Mouse (Mus musculus) T-helper 2 cell (primary cell): ENCODE results near the gene Atf6b.

ENCODE experiments used
- in situ Hi-C: fragments of 300-600 bp; cut with MboI, MseI; formaldehyde crosslinking; loops from one replicate; pipeline ENCODE4 v1.15.1; 2025; ENCODE audit warnings: high pct_unique_total_duplicates

Atf6b gene

GRCm38 (mm10) chr17:34646906-34647787, at the start of gene Atf6b:
TSS of gene Atf6b (plus strand) at chr17:34647146.
- in situ Hi-C loops = no loop called here

DNA sequence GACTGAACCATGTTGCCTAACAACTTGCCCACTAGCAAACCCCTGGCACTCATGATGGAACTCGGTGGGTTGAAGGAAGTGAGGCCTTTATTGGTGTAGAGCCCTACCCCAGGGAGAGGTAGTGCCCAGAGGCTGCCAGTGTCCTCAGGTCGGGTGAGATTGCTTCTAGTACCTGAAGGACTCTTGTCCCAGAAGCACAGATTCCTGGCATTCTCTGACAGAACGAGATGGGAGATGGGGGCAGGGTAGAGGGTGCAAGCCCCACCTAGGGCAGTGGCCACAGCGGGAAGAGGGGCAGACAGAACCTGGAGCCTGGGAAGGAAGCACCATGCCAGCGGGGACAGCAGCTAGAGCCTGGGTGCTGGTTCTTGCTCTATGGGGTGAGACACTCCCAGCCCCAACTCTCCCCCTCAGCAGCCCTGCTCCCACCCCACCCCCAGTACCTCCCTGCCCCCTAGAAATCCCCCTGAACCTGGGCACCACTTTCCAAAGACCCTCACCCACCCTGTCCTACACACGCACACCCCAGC, 49.3 kb upstream of the Atf6b start, which contains the start of gene Ager:
TSS of gene Ager (plus strand) at position 297 of the 530 bp plus-strand sequence.
- in situ Hi-C loops = no loop called here

DNA sequence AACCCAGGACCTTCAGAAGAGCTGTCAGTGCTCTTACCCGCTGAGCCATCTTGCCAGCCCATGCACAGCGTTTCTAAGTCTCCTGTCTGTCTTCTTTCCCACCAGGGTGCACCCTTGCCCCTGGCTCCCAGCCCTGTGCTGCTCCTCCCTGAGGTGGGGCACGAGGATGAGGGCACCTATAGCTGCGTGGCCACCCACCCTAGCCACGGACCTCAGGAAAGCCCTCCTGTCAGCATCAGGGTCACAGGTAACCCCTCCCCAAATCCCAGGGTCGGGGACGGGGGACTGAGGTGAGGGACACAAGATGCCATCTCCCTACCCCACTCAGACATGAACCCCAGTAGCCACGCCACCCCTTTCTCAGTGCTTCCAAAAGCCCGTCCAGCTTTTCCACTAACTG, 47.1 kb upstream of the Atf6b start:
- in situ Hi-C loops = no loop called here

DNA sequence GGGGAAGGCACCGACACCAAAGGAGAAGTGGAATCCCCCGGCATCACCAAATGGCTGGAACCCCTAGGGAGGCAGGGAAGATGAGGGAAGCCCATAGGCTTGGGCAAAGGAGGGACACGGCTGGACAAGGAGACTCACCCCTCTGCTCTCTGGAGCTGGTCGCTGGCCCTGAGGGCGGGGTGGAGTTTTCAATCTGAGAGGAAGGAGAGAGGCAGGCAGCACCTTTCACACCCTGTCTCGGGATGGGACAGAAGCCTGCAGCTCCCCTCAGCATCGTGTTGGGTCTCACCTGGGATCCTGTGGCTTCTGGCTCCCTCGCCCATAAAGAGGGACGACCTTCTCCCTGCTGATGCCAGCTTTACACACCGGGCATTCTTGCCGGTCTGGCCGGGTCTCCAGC, 45.1 kb upstream of the Atf6b start:
- in situ Hi-C loops = no loop called here

DNA sequence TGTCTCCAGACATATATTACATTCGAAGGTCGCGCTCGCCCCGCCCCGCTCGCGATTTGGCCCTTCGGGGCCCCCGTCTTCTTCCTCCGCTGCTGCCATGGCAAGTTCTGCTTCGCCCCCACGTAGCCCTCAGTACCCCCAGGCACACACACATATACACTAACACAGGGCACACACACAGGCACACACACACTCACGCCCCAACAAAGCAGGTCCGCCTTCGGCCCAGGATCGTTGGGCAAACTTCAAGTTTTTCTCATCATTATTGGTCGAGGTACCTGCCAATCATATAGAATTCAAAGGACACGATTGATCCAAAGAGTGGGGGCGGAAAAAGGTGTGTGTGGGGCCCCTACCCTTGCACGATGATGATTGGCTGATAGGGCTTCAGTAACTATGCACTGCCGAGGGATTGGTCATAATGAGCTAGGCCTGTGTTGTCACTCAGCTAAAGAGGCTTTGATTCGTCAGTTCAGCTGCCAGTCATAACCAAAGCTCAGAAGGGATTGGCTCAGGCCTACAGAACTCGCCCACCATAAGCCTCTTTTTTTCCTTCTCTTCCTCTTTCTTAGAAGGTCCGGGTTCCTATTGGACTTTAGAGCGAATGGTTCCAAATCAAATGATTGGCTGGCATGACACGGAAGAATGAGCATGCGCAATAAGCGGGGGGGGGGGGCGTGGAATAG, 43.4 kb upstream of the Atf6b start, which contains the start of gene Rnf5:
TSS of gene Rnf5 (minus strand) at position 316 of the 686 bp plus-strand sequence.
- in situ Hi-C loops = no loop called here

- in situ Hi-C loops = no loop called here
Observed at GRCm38 (mm10) chr17:34604061-34604508, 42.9 kb upstream of the Atf6b start, which contains the start of gene Agpat1. TSS of gene Agpat1 (plus strand) at chr17:34604262.

DNA sequence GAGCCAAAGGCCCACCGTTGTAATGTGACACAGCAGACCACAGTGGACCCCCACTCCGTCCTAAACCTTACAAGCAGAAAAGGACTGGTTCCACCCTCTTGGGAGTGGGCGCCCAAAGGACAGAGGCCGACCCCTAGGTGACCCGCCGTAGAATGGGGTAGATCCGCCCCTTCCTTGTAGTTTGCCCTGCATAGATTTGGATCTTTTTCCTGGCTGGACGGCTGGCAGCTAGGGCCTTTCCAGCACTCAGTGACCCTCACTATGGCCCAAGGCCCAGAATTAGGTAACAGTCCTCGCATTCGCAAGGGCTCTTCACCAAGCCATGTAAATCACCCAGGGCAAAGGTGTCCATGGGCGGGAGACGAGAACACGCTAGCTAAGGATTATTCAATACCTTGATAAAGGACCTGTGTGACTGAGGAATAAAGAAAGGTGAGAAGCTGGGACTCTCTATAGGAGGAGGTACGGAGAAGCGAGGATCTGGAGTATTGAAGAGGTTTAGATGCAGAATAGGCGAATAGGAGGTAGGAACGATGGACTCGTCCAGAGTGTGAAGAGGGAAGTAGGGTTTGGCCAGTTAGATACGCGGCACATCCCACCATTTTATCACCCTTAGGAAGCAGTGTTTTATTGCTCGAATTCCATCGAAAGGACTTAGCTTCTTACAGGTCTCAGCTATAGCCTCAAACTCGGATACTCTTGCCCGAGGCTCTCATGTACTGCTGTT, 42.3 kb upstream of the Atf6b start:
- in situ Hi-C loops = no loop called here

- in situ Hi-C loops = no loop called here
Observed at GRCm38 (mm10) chr17:34605609-34606008, 41.3 kb upstream of the Atf6b start.

GRCm38 (mm10) chr17:34606186-34607039, 40.5 kb upstream of the Atf6b start:
- in situ Hi-C loops = no loop called here

DNA sequence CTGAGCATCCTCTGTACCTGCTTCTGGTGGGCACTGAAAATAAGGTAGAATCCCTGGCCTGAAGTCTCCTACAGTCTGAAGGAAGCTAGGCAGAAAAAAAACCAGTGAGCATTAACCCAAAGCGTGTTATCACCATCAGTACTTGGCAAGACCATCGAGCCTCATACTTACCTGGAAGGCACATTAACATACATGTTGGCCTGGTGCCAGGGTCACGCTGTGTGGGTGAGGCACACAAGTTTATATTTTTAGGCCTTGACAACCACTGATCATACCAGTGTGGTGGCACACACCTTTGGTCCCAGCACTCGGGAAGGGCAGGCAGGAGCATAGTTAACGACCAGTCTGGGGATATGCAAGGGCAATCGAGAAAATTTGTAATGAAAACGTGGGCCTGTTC, 38.9 kb upstream of the Atf6b start:
- in situ Hi-C loops = no loop called here

- in situ Hi-C loops = no loop called here
Observed at GRCm38 (mm10) chr17:34611050-34611449, 35.9 kb upstream of the Atf6b start.

DNA sequence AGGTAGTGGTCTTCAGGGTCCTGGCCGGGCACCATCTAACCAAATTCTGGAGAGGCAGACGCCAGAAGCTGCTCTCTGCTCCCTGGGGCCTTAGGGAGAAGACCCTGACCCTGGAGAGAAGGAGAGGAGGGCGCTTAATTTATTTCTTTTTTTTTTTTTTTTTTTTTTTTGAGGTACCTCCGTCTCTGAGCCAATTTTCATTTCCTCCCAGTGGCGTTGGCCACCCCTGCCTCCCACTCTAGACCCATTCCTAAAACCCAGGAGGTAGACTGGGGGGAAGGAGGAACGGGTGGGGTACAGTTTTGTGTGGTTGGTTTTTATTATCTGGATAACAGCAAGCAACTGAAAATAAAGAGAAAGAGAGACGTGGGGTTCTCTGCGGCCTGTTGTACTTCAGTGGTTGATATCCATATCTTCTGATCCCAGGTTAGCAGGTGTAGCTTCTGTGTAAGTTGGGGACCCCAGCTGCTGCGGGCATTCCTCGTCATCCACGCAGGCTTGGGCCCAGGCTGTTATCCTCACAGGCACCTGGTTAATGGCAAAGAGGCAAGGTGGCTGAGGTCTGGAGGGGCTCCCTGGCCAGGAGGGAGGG, 33.8 kb upstream of the Atf6b start:
- in situ Hi-C loops = no loop called here

DNA sequence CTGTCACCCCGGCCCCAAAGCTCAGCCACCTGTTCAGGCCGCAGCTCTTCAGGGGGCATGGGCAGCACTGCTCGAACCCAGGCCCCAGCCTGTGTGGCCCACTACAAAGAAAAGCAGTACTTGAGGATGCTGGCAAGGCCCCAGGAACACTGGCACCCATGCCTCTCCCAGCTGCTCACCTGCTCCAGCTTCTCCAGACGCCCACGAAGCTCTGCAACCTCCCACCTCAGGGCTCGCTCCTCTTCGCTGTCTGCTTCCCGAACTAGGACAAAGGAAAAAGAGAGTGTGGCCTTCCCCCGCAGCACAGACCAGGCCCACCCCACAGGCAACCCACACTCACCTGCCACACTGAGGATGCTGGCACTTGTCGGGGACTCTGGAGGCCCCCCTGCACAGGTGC, 33.1 kb upstream of the Atf6b start:
- in situ Hi-C loops = no loop called here

DNA sequence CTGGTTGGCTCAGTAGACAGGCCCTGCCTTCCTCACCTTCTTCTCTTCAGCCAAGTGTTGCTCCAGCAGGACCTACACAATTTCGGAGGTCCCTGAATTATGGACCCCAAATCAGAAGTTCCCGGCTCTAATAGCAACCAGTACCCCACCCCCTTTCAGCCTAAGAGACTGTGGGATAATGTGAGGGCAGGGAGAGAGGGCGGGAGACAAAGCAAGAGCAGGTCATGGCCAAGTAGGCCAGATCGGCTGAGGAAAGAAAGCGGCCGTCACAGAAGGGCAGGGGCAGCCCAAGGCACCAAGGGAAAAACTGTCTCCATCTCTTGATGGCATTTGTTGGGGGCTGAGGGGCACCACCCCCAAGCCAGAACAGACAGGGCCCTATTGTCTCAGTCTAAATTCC, 31.1 kb upstream of the Atf6b start, which contains the start of gene Egfl8:
TSS of gene Egfl8 (minus strand) at position 101 of the 400 bp plus-strand sequence.
- in situ Hi-C loops = no loop called here

DNA sequence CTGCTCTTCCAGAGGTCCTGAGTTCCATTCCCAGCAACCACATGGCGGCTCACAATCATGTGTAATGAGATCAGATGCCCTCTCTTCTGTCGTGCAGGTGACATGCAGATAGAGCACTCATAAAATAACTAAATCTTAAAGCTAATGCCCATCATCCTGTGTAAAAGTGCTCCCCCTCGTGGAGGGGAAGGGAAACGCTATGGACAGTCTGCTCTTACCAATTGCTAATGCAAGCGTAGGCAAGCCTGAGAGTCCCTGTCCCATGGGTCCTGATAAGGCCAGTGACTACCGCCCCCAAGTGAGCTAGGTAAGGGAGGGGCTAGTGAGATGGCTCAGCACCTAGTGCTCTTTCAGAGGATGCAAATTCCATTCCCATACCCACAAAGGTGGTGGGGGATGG, 27.9 kb upstream of the Atf6b start:
- in situ Hi-C loops = no loop called here

- in situ Hi-C loops = no loop called here
Observed at GRCm38 (mm10) chr17:34621006-34621405, 25.9 kb upstream of the Atf6b start.

- in situ Hi-C loops = no loop called here
Observed at GRCm38 (mm10) chr17:34623161-34623560, 23.8 kb upstream of the Atf6b start.

DNA sequence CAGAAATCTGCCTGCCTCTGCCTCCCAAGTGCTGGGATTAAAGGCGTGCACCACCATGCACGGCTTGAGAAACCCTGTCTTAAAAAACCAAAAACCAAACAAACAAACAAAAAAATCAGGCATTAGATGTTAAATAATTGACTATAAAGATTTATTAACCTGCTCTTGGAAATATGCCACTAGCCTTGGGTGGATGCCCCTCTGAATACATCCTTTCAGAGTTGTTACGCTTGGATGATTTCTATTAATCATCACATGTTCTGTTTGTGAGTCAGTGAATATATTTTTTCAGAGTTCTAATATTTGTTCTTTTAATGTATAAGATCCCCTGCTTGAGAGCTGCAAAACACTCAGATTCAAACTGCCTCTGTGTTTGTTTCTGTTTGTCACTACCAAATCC, 22.0 kb upstream of the Atf6b start:
- in situ Hi-C loops = no loop called here

GRCm38 (mm10) chr17:34626062-34626772, 20.7 kb upstream of the Atf6b start:
- in situ Hi-C loops = no loop called here

- in situ Hi-C loops = no loop called here
Observed at GRCm38 (mm10) chr17:34626773-34627092, 20.2 kb upstream of the Atf6b start.
